Mouse (Mus musculus) frontal cortex, postnatal 14 days (tissue): Measurements from ENCODE around the gene Foxp1.

Source experiments
- DNase-seq, 2 experiments: peaks; one replicate each; pipeline ENCODE4 v3.0.0; 2022; ENCODE audit warnings: low spot score in 2 of 2

The Foxp1 gene

DNA sequence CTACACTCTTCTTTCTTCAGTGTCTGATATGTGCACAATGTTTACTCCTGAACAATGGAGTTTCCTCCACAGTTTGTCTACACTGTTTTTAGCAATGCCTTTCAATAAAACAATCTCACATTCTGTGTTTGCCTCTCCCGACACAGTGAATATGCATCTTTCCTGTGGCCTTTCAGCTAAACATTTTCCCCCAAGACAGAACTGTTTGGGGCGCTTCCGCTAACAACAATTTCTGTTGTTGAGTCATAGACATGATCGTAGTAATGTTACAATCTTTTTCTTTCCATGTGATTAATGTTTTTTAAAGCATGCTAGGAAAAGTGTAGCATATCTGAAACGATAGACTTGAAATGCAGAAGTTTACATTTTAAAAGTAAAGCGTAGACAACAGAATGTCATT lies 194.4 kb downstream of the Foxp1 start:
- DNase-seq: no peak

GRCm38 (mm10) chr6:99327721-99328120 lies 194.8 kb downstream of the Foxp1 start:
- DNase-seq: no peak

GRCm38 (mm10) chr6:99325881-99326280 lies 196.6 kb downstream of the Foxp1 start:
- no peak for DNase-seq

GRCm38 (mm10) chr6:99325461-99325860 lies 197.1 kb downstream of the Foxp1 start:
- no peak for DNase-seq

- DNase-seq: no peak
Observed at GRCm38 (mm10) chr6:99322132-99322904, 200.2 kb downstream of the Foxp1 start.

DNA sequence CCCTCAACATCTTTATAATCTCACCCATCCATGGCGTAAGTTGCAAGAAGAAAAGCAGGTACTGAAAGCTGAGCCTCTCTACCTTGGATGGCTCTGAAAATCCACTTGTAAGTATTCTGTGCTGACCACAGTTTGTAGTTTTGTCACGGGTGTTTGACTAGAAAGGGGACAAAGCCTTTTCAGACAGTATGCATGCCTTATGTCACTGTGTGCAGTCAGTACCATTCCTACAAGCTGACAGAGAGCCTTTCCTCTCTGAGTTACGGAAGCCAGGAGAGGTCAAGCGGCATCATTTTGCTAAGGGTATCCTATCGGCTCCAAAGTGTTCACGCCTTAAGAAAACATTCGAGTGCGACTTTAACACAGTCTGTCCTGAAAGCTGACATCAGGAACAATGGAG lies 202.1 kb downstream of the Foxp1 start:
- DNase-seq: no peak

- no peak for DNase-seq
Observed at GRCm38 (mm10) chr6:99319415-99320405, 202.8 kb downstream of the Foxp1 start.

GRCm38 (mm10) chr6:99314746-99315145 lies 207.8 kb downstream of the Foxp1 start:
- no peak for DNase-seq

GRCm38 (mm10) chr6:99310529-99310928 lies 212.0 kb downstream of the Foxp1 start:
- DNase-seq: no peak

DNA sequence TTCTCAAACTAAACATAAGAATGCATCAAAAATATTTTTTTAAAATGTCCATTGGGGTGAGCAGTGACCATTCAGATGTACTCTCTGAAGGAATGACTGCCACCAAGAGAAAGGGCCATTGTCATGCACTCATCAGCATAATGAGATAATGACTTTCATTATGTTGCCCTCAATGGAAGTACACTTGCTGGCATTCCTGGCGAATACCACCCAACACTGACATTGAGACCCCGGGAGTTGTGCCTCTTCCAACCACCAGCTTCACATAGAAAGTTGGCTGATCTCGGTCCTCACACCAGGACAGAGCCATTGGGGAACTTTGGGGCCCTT lies 212.4 kb downstream of the Foxp1 start:
- no peak for DNase-seq

DNA sequence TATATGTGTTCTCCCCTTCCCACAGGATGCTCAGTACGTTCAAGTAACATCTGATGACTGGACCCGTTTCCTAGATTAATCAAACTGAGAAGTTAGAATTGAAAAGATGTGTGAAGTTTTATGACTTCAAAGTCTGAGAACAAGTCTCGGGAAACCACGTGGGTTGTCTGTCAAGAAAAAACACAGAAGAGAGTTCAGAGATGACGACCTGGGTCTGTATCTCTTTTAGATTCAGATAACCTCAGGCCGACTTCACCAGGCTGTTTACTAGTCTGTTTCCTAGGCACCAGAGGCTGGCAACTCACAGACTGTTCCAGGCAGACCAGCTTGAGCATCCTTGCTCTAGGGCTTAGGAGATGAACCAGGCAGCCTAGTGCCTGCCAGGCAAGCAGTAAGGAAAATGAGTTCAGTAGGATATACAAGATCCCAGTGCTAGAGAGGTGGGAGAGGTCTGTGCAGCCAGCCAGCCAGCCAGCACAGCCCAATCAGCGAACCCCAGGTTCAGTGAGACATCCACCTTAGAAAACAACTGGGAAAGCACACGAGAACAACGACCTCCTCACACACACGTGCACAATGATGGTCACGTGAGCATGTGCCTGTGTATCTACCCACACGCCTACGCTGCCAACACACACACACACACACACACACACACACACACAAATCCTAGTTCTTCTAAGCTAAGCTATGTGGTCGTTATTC lies 212.9 kb downstream of the Foxp1 start:
- no peak for DNase-seq

DNA sequence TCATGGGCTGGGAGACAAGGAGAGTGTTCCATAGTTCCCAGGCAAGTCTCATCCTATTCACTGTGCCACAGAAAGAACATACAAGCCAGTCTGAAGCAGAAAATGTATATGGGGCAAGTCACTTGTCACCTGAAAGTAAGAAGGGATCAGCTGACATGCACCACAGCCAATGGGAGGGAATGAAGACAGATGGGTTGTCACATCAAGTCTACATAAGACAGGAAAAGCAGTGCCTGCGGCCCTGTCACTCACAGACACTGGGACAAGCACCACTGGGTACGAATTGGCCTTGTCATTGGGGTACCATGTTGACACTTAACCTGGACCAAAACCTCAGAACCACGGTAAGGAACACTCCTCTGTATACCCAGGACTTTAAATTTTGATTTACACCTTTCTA lies 216.8 kb downstream of the Foxp1 start:
- DNase-seq: no peak

DNA sequence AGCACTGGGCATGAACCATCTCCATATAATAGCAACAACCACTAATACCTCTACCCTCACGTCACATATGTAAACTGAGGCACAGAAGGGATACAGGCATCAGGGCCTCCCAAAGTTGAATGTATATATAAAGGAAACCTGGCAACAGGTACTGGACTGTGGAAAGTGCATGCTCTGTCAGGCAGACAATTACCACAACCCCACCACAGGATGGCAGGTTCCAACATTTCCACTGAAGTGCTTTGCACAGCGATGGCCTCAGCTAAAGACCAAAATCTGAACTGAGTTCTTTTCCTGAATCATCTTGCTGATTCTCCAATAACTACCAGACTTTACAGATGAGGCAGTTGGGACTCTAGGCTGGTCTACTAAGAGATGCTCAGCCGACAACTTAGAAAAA lies 217.3 kb downstream of the Foxp1 start:
- DNase-seq: no peak

GRCm38 (mm10) chr6:99302662-99303435 lies 219.7 kb downstream of the Foxp1 start:
- DNase-seq: no peak

DNA sequence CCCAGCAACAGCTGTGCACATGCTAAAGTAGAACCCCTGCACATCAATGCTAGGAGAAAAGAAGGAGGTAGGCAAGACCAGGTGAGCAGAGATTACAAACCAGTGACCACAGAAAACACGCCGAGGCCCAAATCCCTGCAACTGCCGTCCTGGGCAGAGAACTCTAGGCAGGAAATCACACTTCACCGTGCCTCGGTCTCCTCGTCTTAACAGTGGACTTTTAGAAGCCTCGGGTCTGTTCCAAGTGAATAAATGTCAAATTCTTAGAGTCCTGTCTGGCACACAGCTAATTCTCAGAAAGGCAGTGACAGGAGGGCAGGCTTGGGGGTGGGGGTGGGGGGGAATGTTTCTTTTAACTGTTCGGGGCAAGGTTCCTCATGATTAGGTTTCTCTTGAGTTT lies 220.6 kb downstream of the Foxp1 start:
- DNase-seq: no peak

GRCm38 (mm10) chr6:99300235-99300634 lies 222.3 kb downstream of the Foxp1 start:
- DNase-seq: no peak

- no peak for DNase-seq
Observed at GRCm38 (mm10) chr6:99299196-99299595, 223.3 kb downstream of the Foxp1 start.

- DNase-seq: no peak
Observed at GRCm38 (mm10) chr6:99297535-99297934, 225.0 kb downstream of the Foxp1 start.

DNA sequence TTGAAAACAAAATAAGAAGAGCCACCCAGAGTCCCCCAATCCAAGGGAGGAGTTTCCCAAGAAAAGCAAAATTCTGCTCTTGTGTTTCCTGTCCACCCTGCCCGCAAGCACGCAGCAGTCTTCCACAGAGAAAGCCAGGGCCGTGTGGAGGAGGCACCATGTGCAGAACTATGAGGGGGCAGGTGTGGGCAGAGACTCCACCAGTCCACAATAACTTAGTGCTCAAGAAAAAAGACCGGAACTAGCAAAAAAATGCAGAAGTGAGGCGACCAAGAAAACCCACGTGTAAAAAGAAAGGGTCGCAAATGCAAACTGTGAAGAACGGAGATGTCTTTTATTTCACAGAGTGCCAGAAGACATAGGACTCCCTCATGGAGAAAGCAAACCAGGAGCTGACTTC lies 227.0 kb downstream of the Foxp1 start:
- DNase-seq: no peak

GRCm38 (mm10) chr6:99289220-99289619 lies 233.3 kb downstream of the Foxp1 start:
- DNase-seq: no peak

DNA sequence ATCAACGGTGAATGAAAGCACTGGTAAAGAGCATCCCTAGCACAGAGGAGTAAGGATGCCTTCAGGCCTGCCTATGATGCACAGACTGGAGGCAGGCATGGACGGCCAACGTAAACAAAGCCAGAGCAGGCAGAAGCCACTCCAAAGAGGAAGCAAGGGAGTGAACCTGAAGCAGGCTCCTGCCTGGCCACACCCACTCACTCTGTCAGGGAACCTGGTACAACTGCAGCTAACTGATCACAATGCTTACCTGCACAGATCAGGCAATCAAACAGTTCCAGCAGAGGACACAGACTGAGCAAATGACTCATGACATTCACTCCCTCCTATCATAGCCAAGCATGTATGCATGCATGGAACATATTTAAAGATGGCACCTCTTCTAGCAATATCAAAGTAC lies 237.5 kb downstream of the Foxp1 start:
- no peak for DNase-seq

GRCm38 (mm10) chr6:99284019-99284418 lies 238.5 kb downstream of the Foxp1 start:
- DNase-seq: no peak
